Mouse (Mus musculus): ENCODE results near the gene Cyp26c1. TPM values are rescaled to one million over a fixed set of nuclear protein-coding genes. Genes with fewer than 3 reads are reported as not detected.

Cyp26c1 gene
- polyA plus RNA-seq, 1 experiment from 2014 or later, result 0.31 TPM

DNA sequence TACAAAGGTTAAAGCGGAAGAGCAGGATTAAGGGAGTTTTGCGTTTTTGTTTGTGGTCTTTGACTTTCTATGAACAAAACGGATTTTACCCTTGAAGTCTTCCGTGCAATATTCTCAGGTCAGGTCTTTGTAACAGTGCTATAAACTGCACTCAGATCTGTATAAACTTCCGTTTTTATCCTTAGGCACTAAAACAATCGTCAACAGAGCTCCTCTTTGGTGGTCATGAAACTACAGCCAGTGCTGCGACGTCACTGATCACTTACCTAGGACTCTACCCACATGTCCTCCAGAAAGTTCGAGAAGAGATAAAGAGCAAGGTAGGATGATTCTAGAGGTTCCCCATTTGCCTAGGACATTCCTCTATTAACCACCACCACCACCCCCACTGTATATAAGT is 14.3 kb downstream of the Cyp26c1 start:
- 30% methylated on average over 9 of the region's 9 CpGs for WGBS
- H3K36me3 ChIP-seq, result no peaks in the 10 kb centered on the region
- no peak overlapping the region for H3K4me2 ChIP-seq
- no peak for ATAC-seq (ENCODE audit: insufficient number of reproducible peaks, insufficient read depth, low FRiP score, low TSS enrichment, low read depth)
- H3K9ac ChIP-seq, result no peak overlapping the region
- H3K27ac ChIP-seq, result no peak overlapping the region
- H3K4me1 ChIP-seq, result peaks cover 37% of the 10 kb centered on the region
- no peak overlapping the region for H3K4me3 ChIP-seq
- peaks cover 90% of the 10 kb centered on the region for H3K27me3 ChIP-seq
- no peaks in the 10 kb centered on the region for H3K9me3 ChIP-seq

DNA sequence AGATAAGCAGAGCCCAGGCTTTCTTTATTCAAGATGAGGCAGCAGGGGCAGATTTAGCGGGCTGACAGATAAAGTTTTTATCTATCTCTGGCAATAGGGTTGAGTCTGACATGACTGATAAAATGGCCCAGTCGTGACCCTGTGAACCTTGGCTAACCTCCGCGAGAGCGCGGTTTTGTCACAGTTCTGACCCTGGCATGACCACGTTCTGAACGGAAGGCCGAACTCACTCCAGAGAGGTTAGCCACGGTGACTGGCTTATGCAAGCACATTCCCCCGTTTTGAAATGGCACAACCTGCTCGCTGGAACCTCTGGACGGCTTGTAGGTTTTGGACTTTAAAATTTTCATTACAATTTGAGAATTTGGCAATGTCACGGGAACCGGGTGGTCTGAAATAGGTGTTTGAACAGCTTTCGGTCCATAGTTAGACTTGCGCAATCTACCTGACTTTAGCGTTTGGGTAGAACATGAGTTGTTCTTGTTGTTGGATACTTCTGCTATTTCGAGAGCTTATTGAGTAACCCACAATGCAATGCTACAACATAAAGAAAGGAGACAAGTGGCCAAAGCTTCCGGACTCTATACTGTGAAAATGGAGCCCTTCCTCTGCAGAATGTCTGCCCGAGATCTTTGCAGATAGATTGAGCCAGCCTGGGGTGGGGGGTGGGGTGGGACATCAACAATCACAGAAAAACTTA is 17.1 kb downstream of the Cyp26c1 start:
- Histone ChIP-seq H3K4me3 (no peak overlapping the region), H3K4me1 (peaks cover 18% of the 10 kb centered on the region), H3K36me3 (no peaks in the 10 kb centered on the region), H3K9me3 (no peaks in the 10 kb centered on the region), H3K4me2 (no peak overlapping the region), H3K9ac (no peak overlapping the region), H3K27me3 (peaks cover 62% of the 10 kb centered on the region), H3K27ac (no peak overlapping the region)
- 70% methylated on average over 21 of the region's 21 CpGs for WGBS
- ATAC-seq (ENCODE audit: insufficient number of reproducible peaks, insufficient read depth, low FRiP score, low TSS enrichment, low read depth), result no peak

GRCm38 (mm10) chr19:37703902-37704509 is 18.6 kb downstream of the Cyp26c1 start:
- Histone ChIP-seq H3K9ac (no peak overlapping the region), H3K4me1 (peaks cover 3% of the 10 kb centered on the region), H3K4me3 (no peak overlapping the region), H3K27ac (no peak overlapping the region), H3K9me3 (no peaks in the 10 kb centered on the region), H3K4me2 (no peak overlapping the region), H3K36me3 (no peaks in the 10 kb centered on the region), H3K27me3 (peaks cover 47% of the 10 kb centered on the region)
- 9% methylated on average over 3 of the region's 3 CpGs for WGBS
- no peak for ATAC-seq (ENCODE audit: insufficient number of reproducible peaks, insufficient read depth, low FRiP score, low TSS enrichment, low read depth)

DNA sequence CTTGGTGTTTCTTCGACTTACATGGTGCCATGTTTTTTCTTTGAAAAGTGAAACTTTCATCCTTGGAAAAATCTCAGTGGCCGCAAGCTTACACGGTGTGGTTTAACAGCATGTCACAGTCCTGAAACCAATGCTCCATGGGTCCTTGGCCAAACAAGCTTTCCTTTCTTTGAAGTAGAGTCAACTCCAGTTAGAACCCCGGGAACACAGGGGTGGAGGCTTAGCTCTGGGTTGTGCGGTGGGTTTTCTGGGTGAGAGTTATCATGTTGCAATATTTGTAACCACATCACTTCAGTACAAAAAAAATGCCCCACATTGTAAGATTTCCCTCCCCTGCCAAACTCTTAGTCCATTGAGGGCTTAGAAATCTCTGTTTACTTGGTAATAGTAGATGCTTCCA is 20.3 kb downstream of the Cyp26c1 start:
- Histone ChIP-seq H3K9ac (no peak overlapping the region), H3K4me2 (no peak overlapping the region), H3K27me3 (peaks cover 30% of the 10 kb centered on the region), H3K4me1 (no peaks in the 10 kb centered on the region), H3K4me3 (no peak overlapping the region), H3K27ac (no peak overlapping the region), H3K9me3 (no peaks in the 10 kb centered on the region), H3K36me3 (no peaks in the 10 kb centered on the region)
- 71% methylated on average over 5 of the region's 5 CpGs for WGBS
- ATAC-seq (ENCODE audit: insufficient number of reproducible peaks, insufficient read depth, low FRiP score, low TSS enrichment, low read depth), result no peak

DNA sequence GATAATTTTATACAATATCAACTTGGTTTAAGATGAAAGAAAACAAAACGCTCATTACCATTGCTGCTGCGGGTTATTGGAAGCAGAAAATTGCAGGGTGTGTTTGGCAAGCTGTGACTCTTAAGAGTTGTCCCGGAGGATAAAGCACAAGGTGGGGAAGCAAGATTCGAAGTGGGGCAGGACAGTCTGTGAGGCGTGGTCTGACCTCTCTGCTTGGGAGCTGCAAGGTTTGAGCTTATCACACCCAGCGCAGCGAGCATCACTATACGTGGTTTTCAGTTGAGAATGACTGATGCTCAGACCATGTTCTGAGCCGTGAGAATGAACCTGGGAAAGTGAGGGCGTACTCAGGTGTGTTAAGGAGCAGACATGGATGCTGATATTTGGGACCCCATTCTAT is 29.3 kb downstream of the Cyp26c1 start:
- no peak overlapping the region for H3K4me2 ChIP-seq
- no peaks in the 10 kb centered on the region for H3K9me3 ChIP-seq
- WGBS, result 62% methylated on average over 10 of the region's 10 CpGs
- H3K27me3 ChIP-seq, result no peaks in the 10 kb centered on the region; the same call in 1 of the 2 replicates
- ATAC-seq (ENCODE audit: insufficient number of reproducible peaks, insufficient read depth, low FRiP score, low TSS enrichment, low read depth), result no peak
- H3K36me3 ChIP-seq, result no peaks in the 10 kb centered on the region
- H3K27ac ChIP-seq, result no peak overlapping the region
- no peak overlapping the region for H3K9ac ChIP-seq
- H3K4me3 ChIP-seq, result no peak overlapping the region
- H3K4me1 ChIP-seq, result 0 out of 2 replicates have a peak, but pooled peaks cover 4% of the 10 kb centered on the region

- H3K36me3 ChIP-seq, result no peaks in the 10 kb centered on the region
- H3K27ac ChIP-seq, result no peak overlapping the region
- WGBS, result 65% methylated on average over 1 of the region's 1 CpGs
- ATAC-seq (ENCODE audit: insufficient number of reproducible peaks, insufficient read depth, low FRiP score, low TSS enrichment, low read depth), result no peak
- no peaks in the 10 kb centered on the region for H3K9me3 ChIP-seq
- H3K9ac ChIP-seq, result no peak overlapping the region
- H3K4me3 ChIP-seq, result no peak overlapping the region
- H3K4me2 ChIP-seq, result no peak overlapping the region
- 0 out of 2 replicates have a peak, but pooled peaks cover 4% of the 10 kb centered on the region for H3K4me1 ChIP-seq
- no peaks in the 10 kb centered on the region; the same call in 1 of the 2 replicates for H3K27me3 ChIP-seq
Observed at GRCm38 (mm10) chr19:37715980-37716379, 30.6 kb downstream of the Cyp26c1 start.

- Histone ChIP-seq H3K4me1 (0 out of 2 replicates have a peak, but pooled peaks cover 4% of the 10 kb centered on the region), H3K4me2 (no peak overlapping the region), H3K36me3 (no peaks in the 10 kb centered on the region), H3K9ac (no peak overlapping the region), H3K27me3 (no peaks in the 10 kb centered on the region; the same call in 1 of the 2 replicates), H3K27ac (no peak overlapping the region), H3K9me3 (no peaks in the 10 kb centered on the region), H3K4me3 (no peak overlapping the region)
- WGBS, result 73% methylated on average over 12 of the region's 12 CpGs
- no peak for ATAC-seq (ENCODE audit: insufficient number of reproducible peaks, insufficient read depth, low FRiP score, low TSS enrichment, low read depth)
Observed at GRCm38 (mm10) chr19:37716524-37717175, 31.3 kb downstream of the Cyp26c1 start.

DNA sequence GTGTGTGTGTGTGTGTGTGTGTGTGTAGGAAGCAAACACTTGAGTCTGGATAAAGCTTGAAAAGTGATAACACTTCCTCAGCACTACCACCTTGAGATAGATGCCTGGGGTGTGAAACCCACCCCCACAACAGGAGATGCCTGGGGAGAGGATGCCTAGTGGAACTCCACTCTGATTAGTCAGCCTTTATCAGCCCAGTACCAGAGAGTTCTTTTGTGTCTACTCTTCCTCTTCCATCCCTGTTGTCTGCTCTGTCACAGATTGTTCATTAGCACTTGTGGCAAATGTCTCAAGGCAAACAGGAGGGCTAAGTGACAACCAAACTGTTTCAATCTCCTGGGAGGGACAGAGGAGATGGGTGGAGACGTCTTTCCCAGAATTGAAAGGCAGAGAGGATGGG is 33.8 kb downstream of the Cyp26c1 start:
- 0 out of 2 replicates have a peak, but pooled peaks cover 4% of the 10 kb centered on the region for H3K4me1 ChIP-seq
- no peaks in the 10 kb centered on the region for H3K9me3 ChIP-seq
- H3K9ac ChIP-seq, result no peak overlapping the region
- H3K27ac ChIP-seq, result no peak overlapping the region
- no peaks in the 10 kb centered on the region for H3K36me3 ChIP-seq
- no peak overlapping the region for H3K4me2 ChIP-seq
- WGBS, result 28% methylated on average over 1 of the region's 1 CpGs
- no peaks in the 10 kb centered on the region; the same call in 1 of the 2 replicates for H3K27me3 ChIP-seq
- H3K4me3 ChIP-seq, result no peak overlapping the region
- no peak for ATAC-seq (ENCODE audit: insufficient number of reproducible peaks, insufficient read depth, low FRiP score, low TSS enrichment, low read depth)

GRCm38 (mm10) chr19:37724591-37724990 is 39.2 kb downstream of the Cyp26c1 start:
- Histone ChIP-seq H3K27ac (no peak overlapping the region), H3K36me3 (no peaks in the 10 kb centered on the region), H3K9ac (no peak overlapping the region), H3K4me2 (no peak overlapping the region), H3K27me3 (no peaks in the 10 kb centered on the region; the same call in 1 of the 2 replicates), H3K9me3 (no peaks in the 10 kb centered on the region), H3K4me3 (no peak overlapping the region), H3K4me1 (no peaks in the 10 kb centered on the region)
- 93% methylated on average over 5 of the region's 5 CpGs for WGBS
- no peak for ATAC-seq (ENCODE audit: insufficient number of reproducible peaks, insufficient read depth, low FRiP score, low TSS enrichment, low read depth)

DNA sequence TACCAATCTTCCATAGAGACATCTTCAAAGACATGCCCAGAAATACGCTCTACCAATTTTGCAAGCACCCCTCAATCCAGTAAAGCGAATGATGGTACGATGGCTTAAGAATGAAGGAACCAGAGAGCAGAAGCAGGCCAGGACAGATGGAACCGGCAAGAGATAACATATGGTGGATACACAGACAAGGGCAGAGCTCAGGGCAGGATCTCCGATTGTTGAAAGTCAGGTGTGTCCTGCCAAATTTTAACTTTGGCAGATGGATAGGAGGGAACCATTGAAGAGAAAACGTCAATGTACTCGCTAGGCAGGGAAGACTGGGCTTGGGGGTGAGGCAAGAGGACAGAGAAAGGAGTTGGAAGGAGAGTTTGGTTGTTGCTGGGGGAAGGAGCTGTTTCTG is 41.2 kb downstream of the Cyp26c1 start:
- H3K9ac ChIP-seq, result no peak overlapping the region
- no peak overlapping the region for H3K4me2 ChIP-seq
- no peak for ATAC-seq (ENCODE audit: insufficient number of reproducible peaks, insufficient read depth, low FRiP score, low TSS enrichment, low read depth)
- H3K4me1 ChIP-seq, result no peaks in the 10 kb centered on the region
- WGBS, result 89% methylated on average over 7 of the region's 7 CpGs
- H3K27me3 ChIP-seq, result no peaks in the 10 kb centered on the region
- no peak overlapping the region for H3K4me3 ChIP-seq
- no peaks in the 10 kb centered on the region for H3K9me3 ChIP-seq
- H3K36me3 ChIP-seq, result no peaks in the 10 kb centered on the region
- H3K27ac ChIP-seq, result no peak overlapping the region

GRCm38 (mm10) chr19:37727366-37727765 is 42.0 kb downstream of the Cyp26c1 start:
- Histone ChIP-seq H3K4me1 (no peaks in the 10 kb centered on the region), H3K4me2 (no peak overlapping the region), H3K9ac (no peak overlapping the region), H3K9me3 (no peaks in the 10 kb centered on the region), H3K4me3 (no peak overlapping the region), H3K36me3 (no peaks in the 10 kb centered on the region), H3K27ac (no peak overlapping the region), H3K27me3 (no peaks in the 10 kb centered on the region)
- ATAC-seq (ENCODE audit: insufficient number of reproducible peaks, insufficient read depth, low FRiP score, low TSS enrichment, low read depth), result no peak
- 90% methylated on average over 2 of the region's 2 CpGs for WGBS

GRCm38 (mm10) chr19:37735426-37735825 is 50.0 kb downstream of the Cyp26c1 start:
- 87% methylated on average over 8 of the region's 8 CpGs for WGBS
- Histone ChIP-seq H3K27ac (no peak overlapping the region), H3K9ac (no peak overlapping the region), H3K27me3 (no peaks in the 10 kb centered on the region), H3K4me1 (no peaks in the 10 kb centered on the region), H3K4me2 (no peak overlapping the region), H3K4me3 (no peak overlapping the region), H3K9me3 (no peaks in the 10 kb centered on the region), H3K36me3 (no peaks in the 10 kb centered on the region)
- no peak for ATAC-seq (ENCODE audit: insufficient number of reproducible peaks, insufficient read depth, low FRiP score, low TSS enrichment, low read depth)

Measured in embryonic facial prominence, embryonic 13.5 days (tissue).